Mouse (Mus musculus) right cerebral cortex, postnatal 4 days (tissue): ENCODE data around the gene Nr1h2.

Experiments used
- DNase-seq: peaks from one replicate; pipeline ENCODE4 v3.0.0-alpha.2; 2022

Gene Nr1h2

DNA sequence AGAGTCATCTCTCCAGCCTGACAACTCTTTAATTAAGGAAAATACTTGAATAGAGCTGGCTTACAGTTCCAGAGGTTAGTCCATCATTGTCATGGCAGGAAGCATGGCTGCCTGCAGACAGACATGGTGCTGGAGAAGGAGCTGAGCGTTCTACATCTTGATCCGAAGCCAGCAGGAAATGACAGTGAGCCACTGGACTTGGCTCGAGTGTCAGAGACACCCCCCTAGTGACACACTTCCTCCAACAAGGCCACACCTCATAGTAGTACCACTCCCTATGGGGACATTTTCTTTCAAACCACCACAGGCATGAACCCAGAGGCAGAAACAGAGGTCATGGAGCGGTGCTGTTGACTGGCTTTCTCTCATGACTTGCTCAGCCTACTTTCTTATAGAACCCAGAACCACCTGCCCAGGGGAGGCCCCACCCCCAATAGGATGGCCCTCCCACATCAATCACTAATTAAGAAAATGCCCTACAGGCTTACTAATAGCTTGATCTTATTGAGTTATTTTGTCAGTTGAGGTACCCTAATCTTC is 30.6 kb upstream of the Nr1h2 start:
- DNase-seq, result no peak

DNA sequence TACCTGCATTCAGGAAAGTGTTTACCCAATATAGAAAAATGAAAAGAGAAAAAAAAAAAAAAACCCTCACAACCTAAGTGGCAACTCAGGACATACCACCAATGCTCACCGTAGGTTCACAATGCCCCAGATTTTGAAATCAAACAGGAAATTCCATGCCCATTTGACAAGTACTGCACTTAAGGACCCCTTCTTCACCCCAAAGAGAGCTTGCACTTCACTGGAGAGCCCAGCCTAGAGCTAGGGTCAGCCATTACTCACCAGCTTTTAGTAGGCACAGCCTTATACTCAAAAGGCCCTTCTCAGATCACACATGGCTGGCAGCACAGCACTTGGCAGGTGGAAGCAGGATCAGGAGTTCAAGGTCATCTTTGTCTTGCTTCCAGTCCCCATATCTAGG is 29.4 kb upstream of the Nr1h2 start:
- no peak for DNase-seq

DNA sequence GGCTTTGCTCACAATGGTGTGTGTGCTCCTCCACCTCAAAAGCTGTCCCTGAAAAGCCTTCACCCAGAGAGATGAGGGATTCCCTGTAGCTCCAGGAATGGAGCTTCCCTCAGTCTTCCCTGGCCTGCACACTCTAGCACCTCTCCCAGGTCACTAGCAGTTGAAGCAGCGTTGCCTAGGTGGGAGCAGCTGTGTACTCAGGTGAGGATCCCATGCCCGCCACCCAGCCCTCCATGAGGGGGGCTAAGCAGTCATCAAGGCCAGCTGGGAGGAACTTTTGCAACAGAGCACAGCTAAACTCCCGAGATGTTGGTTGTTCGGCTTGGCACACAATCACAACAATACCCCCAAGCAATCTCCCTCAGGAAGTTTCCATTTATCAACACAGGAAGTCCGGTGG is 29.0 kb upstream of the Nr1h2 start:
- DNase-seq, result no peak

DNA sequence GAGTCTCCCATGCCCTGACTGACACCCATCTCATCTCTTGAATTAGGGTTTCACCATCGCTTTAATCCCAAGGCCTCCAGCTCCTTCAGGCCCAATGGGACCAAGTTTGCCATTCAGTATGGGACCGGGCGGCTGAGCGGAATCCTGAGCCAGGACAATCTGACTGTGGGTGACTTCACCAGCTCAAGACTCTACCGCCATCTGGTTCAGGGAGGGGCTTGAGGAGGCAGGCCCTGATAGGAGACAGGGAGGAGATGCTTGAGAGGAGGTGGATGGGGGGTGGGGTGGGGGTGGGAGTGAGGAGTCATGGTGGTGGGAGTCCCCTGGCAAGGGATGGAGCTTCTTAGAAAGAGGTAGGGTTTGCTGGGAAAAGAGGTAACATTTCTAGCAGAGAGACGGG is 27.9 kb upstream of the Nr1h2 start:
- DNase-seq, result no peak

DNA sequence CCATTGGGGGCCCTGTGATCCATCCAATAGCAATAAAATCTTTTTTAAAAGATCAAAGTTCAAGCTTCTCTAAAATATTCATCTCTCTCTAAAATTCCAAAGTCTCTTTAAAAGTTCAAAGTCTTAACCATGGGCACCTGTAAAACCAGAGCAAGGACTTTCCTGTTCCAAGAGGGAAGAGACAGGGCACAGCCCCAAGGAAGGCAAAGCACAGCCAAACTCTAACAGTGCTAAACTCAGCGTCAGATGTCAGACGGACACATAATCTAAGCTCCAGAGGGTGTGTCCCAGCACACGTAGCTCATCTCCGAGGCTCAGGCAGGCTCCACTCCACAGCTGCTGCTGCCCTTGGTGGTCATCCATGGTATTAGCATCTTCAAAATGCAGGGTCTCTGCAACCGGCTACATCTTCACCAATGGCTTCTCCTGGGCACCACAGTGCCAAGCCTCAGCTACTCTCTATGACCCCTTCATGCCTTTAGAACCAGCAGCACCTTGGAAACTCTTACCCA is 22.6 kb upstream of the Nr1h2 start:
- no peak for DNase-seq

DNA sequence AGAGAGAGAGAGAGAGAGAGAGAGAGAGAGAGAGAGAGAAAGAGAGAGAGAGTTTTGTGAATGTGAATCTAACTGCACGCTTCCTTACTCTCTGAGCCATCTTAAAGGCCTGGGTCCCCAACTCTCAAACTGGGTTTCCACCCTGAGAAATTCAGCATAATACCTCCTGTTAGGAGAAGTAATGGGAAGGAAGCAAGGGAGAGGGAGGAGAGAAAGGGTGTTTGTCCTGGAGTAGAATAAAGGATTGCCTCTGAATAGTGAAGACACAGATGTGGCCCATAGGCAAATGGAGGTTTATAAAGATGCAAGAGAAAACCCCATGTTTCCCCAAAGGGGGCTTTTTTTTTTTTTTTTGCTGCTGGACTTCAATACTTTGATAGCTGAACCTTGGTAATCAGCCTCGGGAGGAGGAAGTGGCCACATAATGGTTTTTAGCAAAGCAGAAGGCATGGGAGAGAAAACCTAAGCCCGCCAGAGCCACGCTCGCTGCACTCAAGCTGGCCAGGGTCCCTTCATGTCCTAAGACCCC is 19.3 kb upstream of the Nr1h2 start:
- no peak for DNase-seq

DNA sequence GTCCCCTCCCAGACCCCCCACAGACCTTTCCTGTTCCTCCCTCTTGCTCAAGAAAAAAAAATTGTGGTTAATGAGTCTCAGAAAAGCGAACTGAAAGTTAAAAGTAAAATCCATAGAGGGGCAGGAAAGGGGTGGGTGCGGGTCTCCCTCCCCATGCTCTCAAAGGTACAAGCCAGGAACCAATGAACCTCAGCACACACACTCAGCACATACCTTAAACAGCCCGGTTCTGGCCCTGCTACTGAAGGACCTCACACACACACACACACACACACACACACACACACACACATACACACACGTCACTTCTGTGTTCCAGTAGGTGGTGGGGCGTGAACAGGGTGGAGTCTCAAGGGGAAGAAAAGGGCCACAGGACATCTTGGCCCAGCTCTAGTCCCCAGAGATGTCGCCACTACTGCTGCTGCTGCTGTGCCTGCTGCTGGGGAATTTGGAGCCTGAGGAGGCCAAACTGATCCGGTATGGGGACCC is 18.5 kb upstream of the Nr1h2 start, which contains the start of gene Napsa:
Gene Napsa (plus strand): TSS at position 168 of the 489 bp plus-strand sequence.
- no peak for DNase-seq

DNA sequence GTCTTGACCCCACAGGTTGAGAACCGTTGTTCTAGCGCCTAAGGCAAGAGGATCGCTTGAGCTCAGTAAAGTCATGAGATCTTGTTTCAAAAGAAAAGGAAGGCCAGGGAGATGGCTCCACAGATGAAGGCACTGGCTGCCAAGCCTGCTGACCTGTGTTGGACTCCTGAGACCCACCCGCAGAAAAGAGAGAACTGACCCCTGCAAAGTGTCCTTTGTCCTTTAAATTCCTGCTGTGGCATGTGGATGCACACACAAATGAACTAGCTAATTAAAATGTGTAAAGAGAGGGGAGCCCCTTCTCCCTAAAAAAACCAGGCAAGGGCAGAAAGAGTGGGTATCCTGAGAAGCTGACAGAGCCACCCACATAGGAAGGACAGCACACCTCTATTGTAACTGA is 18.1 kb upstream of the Nr1h2 start:
- no peak for DNase-seq

DNA sequence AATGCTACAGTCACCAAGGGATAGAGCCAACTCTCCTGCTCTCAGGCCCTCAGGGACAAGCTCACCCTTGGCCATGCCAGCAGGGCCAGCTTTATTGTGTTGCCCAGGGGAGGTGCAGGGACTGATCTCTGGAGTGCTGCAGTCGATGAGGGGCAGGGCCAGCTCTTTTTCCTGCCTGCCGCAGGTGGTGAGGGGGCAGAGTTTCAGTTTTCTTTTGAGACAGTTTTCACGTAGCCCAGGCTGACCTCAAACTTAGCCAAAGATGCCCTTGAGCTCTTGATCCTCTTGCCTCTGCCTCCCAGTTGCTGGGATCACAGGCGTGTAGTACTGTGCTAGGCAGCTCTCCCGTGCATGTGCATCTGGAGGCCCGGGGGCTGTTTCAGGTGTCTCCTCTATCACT is 17.2 kb upstream of the Nr1h2 start:
- DNase-seq, result no peak

DNA sequence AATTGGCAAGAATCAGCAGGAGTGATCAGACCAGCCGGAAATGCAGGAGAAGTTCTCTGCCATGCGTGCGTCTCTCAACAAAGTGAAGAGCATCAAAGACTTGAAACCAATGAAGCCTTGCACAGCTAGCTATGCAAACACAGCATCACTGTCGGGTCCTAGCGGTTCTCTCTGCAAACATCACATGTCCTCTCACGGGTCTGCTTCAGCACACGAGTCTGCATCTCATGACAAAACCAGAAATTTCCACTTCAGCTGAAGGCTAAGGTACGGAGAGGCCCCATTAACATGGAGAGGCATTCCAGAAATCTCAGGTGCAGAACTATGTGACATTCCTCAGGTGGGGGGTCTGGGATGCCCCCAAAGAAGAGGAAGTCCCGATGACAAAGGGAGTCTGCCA is 15.1 kb upstream of the Nr1h2 start:
- DNase-seq, result no peak

DNA sequence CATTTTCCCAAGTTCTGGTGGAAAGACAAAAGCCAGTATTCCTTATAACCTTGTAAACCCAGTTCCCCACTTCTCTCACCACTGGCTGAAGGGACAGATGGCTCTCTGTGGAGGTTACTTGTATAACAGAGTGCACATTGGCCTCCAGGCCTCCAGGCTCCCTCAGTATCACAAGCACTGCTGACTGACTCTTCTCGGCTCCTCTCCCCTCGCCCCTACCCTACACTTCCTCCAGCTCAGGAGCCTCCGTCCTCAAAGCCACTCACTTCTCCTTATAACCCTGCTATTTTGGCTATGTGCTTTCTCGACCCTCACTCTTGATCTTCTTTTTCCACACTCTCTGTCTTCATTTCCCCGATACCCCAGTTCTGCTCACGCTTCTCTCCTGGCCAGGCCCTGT is 11.7 kb upstream of the Nr1h2 start:
- no peak for DNase-seq

DNA sequence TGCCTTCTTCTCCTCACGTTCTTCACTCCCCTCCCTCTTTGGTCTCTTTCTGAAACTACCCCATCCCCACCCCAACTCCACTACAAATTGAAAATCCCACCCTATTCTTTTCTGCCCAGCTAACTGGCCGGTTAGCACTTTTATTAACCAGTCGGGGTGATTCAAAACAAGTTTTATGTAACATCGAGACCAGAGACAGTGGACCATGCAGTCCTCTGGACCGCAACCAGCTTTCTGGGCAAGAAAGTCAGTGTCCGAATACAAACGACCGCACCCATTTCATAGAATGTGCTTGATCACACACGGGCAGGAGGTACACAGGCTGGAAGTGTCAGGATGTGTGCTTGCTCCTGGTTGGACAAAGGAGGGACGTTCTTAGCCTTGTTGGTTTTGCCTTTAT is 10.7 kb upstream of the Nr1h2 start:
- DNase-seq, result no peak

DNA sequence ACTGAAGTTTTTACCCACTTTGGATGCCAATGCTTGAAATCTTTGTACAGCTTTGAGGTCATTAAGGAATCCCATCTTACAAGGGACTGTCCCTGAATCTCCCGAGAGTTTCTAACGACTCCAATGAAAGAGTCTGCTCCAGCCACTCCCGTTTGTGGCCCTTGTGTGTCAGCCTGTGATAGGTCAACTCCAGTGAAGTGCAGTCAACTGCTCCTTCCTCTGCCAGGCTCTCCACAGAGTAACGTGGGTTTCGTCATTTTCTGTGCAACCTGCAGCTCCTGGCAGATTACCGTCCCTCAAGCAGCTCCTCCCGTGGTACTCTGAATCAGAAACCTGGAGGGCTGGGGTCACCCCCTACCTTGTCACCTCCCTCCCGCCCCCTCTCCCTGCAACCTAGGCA is 9.5 kb upstream of the Nr1h2 start:
- no peak for DNase-seq

DNA sequence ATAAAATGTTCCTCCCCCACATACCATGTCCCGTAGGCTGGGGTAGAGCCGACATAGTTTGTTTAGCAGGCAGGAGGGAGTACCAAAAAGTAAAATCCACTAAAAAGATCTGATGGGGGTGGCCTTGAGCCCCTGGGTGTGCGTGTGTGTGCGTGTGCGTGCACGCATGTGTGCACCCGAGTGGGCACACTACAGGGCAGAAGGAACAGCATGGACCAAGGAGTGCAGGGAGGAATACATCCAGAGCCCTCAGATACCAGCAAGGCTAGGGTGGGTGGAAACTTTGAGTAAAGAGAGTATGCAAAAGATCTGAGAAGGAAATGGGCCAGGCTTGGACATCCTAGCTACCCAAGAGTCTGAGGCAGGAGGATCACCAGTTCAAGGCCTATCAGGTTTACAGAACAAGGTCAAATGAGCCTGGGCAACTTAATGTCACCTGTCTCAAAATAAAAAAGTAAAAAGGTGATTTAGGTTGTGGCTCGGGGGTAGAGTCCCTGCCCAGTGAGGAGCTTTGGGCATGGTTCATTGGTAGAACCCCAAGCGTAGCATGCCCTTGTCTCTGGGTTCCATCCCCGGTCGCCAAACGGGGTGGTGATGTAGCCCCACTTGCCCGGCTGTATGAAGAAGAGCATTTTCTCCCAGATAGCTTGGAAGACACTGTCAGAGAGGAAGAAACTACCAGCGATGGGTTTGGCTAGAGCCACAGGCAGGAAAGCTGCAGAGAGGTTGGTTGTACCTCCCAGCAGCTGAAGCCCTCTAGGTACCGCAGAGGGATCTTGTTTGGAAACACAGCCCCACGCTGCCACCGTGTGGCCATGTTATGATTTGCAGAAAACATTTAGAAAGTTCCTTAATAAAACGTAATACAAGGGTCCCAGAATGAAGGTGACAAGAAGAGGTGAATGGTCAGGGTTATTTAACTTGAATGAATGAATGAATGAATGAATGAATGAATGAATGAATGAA is 7.0 kb upstream of the Nr1h2 start:
- peak; percentile 88 for DNase-seq

DNA sequence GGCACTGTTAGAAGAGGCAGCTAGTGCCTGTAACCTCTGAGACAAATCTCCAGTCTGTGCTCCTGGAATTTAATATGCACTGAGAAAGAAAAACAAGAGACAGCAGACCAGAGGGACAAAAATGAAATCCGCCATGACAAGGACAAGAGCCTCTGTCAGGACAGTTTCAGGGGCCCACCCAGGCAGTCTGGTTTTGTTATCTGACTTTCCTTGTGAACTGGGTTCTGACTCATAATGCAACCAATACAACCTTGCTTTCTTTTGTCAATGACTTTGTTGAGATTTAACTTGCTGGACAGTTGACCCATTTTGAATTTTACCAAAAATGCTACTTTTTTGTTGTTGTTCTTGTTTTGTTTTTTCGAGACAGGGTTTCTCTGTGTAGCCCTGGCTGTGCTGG is 3.9 kb upstream of the Nr1h2 start:
- no peak for DNase-seq

DNA sequence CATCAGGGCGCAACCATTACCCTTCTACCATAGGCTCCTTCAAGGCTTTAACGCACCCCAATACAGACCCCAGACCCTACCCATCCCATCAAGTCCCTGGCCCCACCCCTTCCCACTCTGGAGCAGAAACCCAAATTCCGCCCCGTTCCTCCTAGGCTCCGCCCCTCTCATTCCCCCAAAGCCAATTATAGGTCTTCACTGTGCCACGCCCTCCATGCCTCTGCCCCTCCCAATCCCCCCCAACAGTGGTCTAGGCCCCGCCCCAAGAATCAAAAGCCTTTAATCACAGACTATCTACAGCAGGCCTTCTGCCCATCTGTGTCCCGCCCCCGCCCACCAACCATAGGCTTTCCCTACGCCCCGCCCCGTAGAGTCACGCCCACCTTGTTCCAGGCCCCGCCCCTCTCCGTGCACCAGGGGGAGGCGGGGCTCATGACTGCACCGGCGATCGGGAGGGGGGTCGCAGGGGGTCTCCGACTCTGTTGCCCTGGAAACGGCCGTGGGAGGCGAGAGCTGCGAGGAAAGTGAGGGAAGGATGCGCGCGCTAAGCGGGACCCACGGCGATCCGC is 471 bp downstream of the Nr1h2 start:
- peak; percentile 81 for DNase-seq

DNA sequence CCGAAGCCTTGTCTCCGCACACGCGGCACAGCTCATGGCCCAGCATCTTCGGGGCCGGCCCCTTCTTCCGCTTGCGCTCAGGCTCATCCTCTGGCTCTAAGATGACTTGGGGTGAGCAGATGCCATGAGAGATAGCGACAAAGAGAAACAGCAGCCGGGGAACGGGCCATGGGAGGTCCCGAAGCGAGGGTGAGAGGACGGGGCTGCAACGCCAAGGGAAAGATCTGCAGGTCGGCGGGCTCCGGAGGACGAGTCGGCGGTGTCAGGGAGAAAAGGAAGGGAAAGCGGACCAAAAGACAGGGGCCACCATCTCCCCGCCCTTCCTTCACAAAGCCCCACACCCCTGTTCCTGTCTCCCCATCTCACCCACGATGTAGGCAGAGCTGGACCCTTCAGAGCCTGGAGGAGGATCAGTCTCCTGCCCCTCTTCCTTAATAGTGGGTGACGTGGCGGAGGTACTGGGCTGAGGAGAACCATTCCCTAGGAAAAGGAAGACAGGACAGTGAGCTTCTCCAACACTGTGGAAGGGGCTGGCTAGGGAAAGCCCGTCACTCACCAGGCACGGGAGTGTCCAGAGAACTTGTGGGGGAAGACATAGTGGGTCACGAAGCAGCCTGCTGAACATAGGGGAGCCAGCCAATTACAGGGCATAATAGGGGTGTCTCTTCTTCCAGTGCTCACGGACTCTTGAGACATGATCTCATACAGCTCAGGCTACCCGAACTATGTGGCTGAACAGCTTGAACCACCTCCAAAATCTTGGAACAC is 1.4 kb downstream of the Nr1h2 start:
- DNase-seq, result no peak

DNA sequence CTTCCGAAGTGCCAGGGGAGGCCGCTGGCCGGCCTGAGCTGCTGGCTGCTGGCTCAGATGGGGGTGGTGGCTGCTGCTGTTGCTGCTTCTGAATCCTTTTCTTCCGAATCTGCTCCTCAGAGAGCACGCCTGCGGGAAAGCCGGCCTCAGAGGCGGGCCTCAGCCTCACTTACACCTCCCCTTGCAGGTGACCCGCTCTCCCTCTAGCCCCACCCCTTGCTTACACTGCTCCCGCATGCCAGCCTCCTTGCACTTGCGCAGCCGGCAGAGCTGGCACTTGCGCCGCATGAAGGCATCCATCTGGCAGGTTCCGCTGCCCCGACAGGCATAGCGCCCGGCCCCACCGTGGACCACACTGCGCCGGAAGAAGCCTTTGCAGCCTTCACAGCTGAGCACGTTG is 2.0 kb downstream of the Nr1h2 start:
- DNase-seq, result no peak

DNA sequence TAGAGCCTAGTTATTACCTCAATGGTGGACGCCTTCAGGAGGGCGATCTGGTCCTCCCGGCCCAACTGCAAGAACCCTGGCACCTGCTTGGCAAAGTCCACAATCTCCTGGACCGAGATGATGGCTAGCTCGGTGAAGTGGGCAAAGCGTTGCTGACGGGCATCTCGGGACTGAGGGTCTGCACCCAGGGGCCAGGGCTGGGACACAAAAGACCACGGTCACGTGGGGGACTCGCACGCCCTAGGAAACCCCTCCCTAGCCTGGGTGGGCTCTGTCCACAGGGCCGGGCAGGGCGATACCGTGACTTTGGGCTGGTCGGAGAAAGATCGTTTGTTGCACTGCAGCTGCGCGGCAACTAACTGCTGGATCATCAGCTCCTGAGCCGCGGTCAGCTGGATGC is 2.5 kb downstream of the Nr1h2 start:
- no peak for DNase-seq

DNA sequence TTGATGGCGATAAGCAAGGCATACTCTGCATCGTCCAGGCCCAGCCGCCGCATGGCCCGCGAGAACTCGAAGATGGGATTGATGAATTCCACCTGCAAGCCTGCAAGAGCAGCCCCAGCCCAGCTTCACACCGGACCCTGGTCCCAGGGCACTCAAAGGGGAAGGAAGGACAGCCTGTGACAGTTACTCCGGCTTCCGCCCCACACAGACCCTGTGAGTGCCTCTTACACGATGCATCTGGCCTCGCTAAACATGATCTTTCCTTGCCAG is 3.4 kb downstream of the Nr1h2 start:
- no peak for DNase-seq

DNA sequence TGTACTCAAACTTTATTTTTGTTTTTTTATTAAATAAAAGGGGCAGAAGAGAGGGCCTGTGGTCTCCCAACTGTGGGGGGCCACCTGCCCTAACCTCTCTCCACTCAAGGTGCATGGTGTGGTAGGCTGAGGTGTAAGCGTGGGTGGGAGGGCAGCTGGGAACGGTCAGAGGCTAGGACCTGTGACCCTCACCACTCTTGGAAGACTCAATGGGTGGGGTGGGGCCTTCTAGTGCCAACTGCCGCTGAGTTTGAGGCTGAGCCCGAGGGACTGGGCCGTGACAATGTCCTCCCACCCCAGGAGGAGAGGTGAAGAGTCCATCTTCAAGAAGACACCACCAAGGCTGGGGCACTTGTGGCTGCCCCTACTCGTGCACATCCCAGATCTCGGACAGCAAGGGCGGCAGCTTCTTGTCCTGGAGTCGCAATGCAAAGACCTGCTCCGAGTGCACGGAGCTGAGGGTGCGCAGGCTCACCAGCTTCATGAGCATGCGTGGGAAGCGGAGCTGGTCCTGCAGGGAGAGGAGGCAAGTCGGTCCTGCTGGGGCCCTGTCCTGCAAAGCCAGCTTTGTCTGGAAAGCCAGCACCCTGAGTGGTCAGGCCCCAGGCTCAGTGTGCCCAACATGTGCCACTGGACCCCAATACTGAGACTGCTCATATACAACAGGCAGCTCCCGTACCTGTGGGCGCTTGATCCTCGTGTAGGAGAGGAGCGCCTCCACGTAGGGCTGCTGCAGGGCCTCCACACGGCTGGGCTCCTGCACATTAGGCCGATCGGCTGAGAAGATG is 3.9 kb downstream of the Nr1h2 start:
- no peak for DNase-seq

DNA sequence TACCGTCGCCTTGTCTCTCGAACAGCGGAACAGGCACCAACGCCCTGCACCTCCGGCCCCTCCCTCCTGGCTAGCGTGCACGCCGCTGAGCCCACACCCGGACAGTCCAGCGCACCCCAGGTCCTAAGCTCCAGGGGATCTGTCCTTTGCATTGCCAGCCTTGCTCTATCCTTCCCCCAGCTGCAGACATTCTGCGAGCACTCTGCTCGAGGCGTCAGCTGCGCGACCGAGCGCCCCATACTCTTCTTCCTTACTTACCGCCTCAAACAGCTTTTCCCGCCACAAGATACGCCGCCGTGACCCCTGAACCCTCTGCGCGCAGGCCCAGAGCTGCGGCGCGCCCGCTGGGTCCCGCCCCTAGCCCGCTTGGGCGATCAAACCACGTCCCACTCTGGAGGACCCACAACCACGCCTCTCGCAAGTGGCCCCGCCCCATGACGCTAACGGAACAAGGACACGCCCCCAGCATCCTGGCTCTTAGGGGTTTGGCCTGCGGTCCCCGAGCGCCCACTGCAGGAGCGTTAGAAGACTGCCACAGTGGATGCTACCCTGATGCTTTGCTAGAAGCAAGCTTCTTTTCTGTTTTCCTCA is 5.2 kb downstream of the Nr1h2 start, which contains the start of gene Pold1:
Gene Pold1 (minus strand): TSS at position 353 of the 591 bp plus-strand sequence.
- DNase-seq, result peak; percentile 98
